Mouse (Mus musculus): ENCODE data around the gene Ahsg.

- TF ChIP-seq CTCF (IDR thresholded peaks at IDR 0.05; ENCODE audit: extremely low read depth, insufficient read depth, insufficient read length, insufficient replicate concordance) (no peak), POLR2A (IDR thresholded peaks at IDR 0.05; ENCODE audit: low read depth, low read length) (no peak)
Observed at GRCm38 (mm10) chr16:22852709-22853108, 38.4 kb upstream of the Ahsg start.
